Mouse (Mus musculus) layer of hippocampus, postnatal 14 days (tissue): ENCODE measurements around the gene Isg20l2. TPM values are rescaled to one million over a fixed set of nuclear protein-coding genes. Genes with fewer than 3 reads are reported as not detected.

ENCODE experiments used
- DNase-seq, 2 experiments: peaks; one replicate each; pipeline ENCODE4 v3.0.0; 2021 to 2022; ENCODE audit warnings: low spot score in 2 of 2, mixed read lengths in 1 of 2
- total RNA-seq, 2 experiments: library from RNA; stranded (reverse); gene quantifications; 2 replicates each; pipeline ENCODE4 v1.2.3; 2021

The Isg20l2 gene
- total RNA-seq, 2 experiments from 2014 or later, result 15.0 to 16.4 TPM

GRCm38 (mm10) chr3:87909874-87910273 is 20.2 kb upstream of the Isg20l2 start:
- DNase-seq, result no peak

GRCm38 (mm10) chr3:87910573-87911141 is 19.5 kb upstream of the Isg20l2 start:
- peak; percentile 47 to 62 for DNase-seq

GRCm38 (mm10) chr3:87913491-87913890 is 16.6 kb upstream of the Isg20l2 start:
- no peak for DNase-seq

GRCm38 (mm10) chr3:87913891-87914290 is 16.2 kb upstream of the Isg20l2 start:
- DNase-seq, result no peak

GRCm38 (mm10) chr3:87916990-87917389 is 13.1 kb upstream of the Isg20l2 start:
- DNase-seq, result no peak

GRCm38 (mm10) chr3:87918551-87918950 is 11.6 kb upstream of the Isg20l2 start:
- no peak for DNase-seq

GRCm38 (mm10) chr3:87919336-87920108 is 10.6 kb upstream of the Isg20l2 start, which contains the start of gene Mrpl24:
TSS of gene Mrpl24 (plus strand) at chr3:87919506.
- peak; percentile 80 to 96 for DNase-seq

- no peak for DNase-seq
Observed at GRCm38 (mm10) chr3:87920270-87920943, 9.7 kb upstream of the Isg20l2 start.

- DNase-seq, result no peak
Observed at GRCm38 (mm10) chr3:87924996-87925395, 5.1 kb upstream of the Isg20l2 start.

GRCm38 (mm10) chr3:87927452-87927851 is 2.7 kb upstream of the Isg20l2 start:
- DNase-seq, result no peak

GRCm38 (mm10) chr3:87929341-87930077 is 605 bp upstream of the Isg20l2 start:
- DNase-seq, result no peak

- no peak for DNase-seq
Observed at GRCm38 (mm10) chr3:87934026-87934425, 3.9 kb downstream of the Isg20l2 start.

- DNase-seq, result no peak
Observed at GRCm38 (mm10) chr3:87934501-87934900, 4.4 kb downstream of the Isg20l2 start.

GRCm38 (mm10) chr3:87935201-87935600 is 5.1 kb downstream of the Isg20l2 start:
- no peak for DNase-seq

GRCm38 (mm10) chr3:87935776-87936175 is 5.7 kb downstream of the Isg20l2 start:
- peak; percentile 77 to 83 for DNase-seq

GRCm38 (mm10) chr3:87940611-87941010 is 10.5 kb downstream of the Isg20l2 start:
- no peak for DNase-seq

- DNase-seq, result no peak
Observed at GRCm38 (mm10) chr3:87942471-87942870, 12.4 kb downstream of the Isg20l2 start.

- no peak for DNase-seq
Observed at GRCm38 (mm10) chr3:87943586-87943985, 13.5 kb downstream of the Isg20l2 start.

- DNase-seq, result no peak
Observed at GRCm38 (mm10) chr3:87944838-87945600, 14.9 kb downstream of the Isg20l2 start.

GRCm38 (mm10) chr3:87945781-87946540 is 15.8 kb downstream of the Isg20l2 start:
- DNase-seq, result no peak
